Mouse (Mus musculus): ENCODE results near the gene Prss36.
"Not testable (repeated sequence)": the region's sequence is repeated elsewhere in the genome, so short reads cannot be mapped to it uniquely, and the experiment has no call there.

Prss36 gene

DNA sequence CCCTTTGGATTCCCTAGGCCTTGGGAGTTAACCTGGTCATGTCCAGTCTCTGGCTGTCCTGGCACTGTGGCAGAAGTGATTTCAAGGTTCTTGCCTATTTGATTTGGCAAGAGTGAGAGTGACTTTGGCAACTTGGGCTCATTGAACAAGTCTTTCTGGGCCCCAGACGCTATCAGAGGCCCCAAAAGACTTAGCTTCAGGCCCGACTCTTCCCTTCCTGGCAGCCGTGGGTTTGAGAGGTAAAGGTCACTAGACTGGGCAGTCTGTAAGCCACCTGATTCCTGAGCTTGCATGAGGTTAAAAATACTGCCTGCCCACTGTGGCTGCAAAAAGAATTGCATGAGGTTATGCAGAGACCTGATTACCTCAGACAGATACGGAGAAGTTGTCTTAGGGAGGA lies 37.9 kb downstream of the Prss36 start:
- in situ Hi-C loops (cut with MboI; ENCODE audit: unreplicated experiment in 2 of 2), result no loop called here

DNA sequence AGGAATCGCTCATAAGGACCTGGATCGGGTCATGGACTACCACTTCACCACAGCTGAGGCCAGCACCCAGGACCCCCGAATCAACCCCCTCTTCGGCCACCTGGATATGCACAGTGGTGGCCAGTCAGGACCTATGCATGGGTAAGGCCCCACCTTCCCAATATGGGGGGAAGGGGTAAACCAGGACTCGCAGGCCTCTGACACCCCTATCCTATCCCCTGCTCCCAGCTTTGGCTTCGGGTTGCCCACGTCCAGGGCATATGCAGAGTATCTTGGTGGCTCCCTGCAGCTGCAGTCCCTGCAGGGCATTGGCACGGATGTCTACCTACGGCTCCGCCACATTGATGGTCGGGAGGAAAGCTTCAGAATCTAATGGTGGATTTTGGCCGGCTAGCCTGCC lies 38.6 kb downstream of the Prss36 start:
- in situ Hi-C loops (cut with MboI; ENCODE audit: unreplicated experiment in 2 of 2), result no loop called here

DNA sequence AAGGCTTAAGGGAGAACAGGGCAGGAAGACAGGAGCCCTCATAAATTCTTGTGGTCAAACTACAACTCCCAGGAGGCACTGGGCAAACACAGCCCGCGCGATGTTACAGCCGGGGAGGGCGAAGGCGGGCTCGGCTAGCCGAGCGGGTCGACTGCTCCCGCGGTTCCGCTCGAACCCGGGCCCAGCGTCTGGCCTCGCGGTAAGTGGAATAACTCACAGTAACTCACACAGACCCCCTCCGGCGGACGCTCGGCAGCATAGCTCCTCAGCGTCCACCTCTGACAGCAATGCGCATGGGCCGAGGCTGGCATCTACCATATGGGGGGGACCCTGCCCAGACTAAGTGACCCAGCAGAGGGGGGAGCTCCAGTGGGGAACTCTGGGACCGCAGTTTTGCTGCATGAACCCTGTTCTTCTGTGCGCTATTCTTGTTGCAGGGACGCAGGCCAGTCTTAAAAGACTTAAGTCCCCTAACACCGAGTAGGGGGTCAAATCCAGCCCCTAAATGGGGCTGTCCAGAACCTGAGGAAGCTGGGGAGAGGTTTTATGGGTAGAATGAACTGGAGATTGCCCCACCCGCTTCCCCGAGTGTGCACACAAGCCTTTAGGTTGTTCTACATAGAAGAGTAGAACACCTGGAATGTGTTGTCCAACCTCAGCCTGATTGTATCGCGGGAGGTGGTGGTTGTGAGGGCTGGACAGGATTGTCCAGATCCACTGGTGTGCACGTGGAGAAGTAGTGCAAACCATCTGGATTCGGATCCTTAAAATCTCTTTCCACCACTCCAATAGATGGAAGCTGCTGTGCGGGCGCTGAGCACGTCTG lies 42.3 kb downstream of the Prss36 start, which contains the start of gene Bckdk:
Gene Bckdk (plus strand): TSS at position 112 of the 826 bp plus-strand sequence.
- in situ Hi-C loops (cut with MboI; ENCODE audit: unreplicated experiment in 2 of 2), result no loop called here

DNA sequence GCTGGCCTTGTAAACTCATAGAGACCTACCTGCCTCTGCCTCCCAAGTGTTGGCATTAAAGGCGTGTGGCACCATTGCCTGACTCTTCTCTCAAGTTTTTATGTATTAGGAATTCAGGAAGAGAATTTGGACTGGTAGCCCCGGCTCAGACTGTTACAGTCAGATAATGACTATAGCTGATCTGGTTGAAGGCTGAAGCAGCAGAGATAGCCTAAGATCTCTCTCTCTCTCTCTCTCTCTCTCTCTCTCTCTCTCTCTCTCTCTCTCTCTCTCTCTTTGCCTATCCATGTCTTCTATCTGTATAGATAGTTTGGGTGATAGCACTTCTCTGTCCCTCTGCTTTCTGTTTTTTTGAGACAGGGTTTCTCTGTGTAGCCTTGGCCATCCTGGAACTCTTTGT lies 44.8 kb downstream of the Prss36 start:
- in situ Hi-C loops (cut with MboI; ENCODE audit: unreplicated experiment in 2 of 2), result no loop called here

DNA sequence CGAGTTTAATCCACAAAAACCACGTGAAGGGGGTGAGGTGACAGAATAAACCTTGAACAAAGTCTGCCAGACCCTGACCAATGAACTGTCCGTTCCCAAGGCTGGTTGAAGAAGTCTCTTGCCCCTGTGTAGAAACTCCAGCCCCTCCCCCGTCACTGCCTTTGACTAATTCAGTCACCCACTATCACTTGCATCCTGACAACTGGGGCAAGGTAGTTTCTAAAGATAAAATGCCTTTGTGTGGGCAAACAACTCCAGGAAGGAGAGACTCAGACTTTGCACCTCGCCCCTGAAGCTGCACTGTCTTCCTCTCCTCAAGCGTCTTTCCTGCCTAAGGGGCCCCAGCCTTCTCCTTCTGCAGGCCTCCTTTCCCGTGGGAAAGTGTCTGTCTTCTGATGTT lies 46.5 kb downstream of the Prss36 start:
- in situ Hi-C loops (cut with MboI; ENCODE audit: unreplicated experiment in 2 of 2), result no loop called here

DNA sequence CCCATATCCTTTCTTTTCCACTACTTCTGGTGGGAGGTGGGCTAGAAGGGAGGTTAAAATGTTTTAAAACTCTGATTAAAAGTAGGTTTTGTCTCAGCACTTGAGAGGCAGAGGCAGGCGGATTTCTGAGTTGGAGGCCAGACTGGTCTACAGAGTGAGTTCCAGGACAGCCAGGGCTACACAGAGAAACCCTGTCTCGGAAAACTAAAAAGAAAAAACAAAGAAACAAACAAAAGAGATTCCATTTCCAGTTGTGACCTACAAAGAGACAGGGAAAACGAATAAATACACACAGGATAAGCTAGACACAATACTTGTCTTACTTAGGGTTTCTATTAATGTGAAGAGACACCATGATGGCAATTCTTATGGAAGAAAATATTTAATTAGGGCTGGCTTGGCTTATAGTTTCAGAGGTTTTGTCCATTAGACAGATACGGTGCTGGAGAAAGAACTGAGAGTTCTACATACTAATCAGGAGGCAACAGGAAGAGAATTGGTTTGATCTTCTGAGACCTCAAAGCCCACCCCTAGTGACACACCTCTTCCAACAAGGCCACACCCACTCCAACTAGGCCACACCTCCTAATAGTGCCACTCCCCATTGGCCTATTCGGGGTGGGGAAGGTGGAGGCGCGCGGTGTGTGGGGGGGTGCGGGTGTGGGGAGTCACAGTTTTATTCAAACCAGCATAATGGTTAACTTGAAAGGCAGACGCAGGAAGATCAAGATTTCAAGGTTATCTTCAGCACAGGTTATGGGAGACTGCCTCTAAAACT lies 48.2 kb downstream of the Prss36 start:
- in situ Hi-C loops (cut with MboI; ENCODE audit: unreplicated experiment in 2 of 2), result no loop called here

DNA sequence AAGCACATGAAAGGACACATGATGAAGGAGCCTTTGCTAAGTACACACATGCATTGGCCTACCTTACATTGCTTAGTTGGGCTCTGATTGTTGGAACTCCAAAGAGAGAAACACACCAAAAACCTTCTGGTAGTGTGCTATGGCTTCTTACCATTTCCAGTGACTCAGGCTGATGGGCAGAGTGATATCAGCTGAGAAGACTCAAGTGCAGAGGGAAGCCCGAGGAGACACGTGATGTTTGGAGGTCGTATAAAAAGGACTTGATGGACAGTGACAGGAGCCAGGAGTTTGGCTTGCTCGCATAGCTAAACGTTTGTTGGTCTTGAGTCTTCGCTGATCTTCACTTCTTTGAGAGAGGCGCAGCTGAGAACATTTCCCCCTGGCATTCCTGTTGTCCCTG lies 49.0 kb downstream of the Prss36 start:
- in situ Hi-C loops (cut with MboI; ENCODE audit: unreplicated experiment in 2 of 2), result no loop called here

DNA sequence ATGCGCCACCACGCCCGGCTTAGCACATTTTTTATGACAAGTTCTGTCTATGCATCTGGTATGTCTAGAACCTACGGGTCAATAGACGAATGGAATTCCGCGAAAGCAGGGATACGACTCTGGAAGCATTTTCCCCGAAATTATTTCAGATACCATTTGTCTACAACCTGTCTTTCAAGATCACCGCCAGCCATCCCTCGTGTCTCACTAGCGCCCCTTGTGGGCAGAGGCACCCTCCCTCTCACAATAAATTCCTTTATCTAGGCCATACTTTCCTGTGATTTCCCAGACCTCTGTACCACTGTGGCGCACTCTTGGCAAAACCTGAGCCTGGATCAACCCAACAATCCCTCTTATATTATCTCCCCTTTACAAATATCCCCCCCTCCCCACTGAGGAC lies 50.1 kb downstream of the Prss36 start:
- in situ Hi-C loops (cut with MboI; ENCODE audit: unreplicated experiment in 2 of 2), result no loop called here

DNA sequence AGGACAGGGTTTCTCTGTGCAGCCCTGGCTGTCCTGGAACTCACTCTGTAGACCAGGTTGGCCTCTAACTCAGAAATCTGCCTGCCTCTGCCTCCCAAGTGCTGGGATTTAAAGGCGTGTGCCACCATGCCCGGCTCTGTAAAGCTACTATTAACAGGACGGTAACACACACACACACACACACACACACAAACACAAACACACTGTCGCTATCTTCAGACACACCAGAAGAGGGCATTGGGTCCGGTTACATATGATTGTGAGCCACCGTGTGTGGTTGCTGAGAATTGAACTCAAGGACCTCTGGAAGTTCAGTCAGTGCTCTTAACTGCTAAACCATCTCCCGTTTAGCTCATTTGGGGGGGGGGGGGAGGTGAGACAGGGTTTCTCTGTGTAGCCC lies 50.6 kb downstream of the Prss36 start:
- in situ Hi-C loops (cut with MboI; ENCODE audit: unreplicated experiment in 2 of 2), result not testable (repeated sequence)

DNA sequence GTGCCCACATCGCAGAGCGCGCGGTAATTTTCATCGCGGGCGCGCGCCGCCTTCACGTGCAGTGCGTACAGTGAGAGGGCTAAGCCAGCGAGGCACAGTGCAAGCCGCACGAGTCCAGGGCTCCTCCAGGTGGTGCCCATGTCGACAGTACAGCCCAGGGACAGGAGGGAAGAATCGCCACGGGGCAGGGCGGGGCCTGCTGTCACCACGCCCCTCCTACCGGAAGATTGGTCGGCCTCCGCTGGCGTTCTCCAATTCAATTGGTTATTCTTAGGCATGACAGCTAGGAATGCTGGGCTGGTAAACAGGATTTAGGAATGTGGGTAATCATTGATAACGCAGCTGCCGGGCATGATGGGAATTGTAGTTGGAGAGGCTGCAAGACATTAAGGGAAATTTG lies 51.1 kb downstream of the Prss36 start, which contains the start of the genes Gm21974 and Vkorc1:
Gene Gm21974 (minus strand): TSS at position 13 of the 400 bp plus-strand sequence.
Gene Vkorc1 (minus strand): TSS at position 176 of the 400 bp plus-strand sequence.
- in situ Hi-C loops (cut with MboI; ENCODE audit: unreplicated experiment in 2 of 2), result no loop called here

DNA sequence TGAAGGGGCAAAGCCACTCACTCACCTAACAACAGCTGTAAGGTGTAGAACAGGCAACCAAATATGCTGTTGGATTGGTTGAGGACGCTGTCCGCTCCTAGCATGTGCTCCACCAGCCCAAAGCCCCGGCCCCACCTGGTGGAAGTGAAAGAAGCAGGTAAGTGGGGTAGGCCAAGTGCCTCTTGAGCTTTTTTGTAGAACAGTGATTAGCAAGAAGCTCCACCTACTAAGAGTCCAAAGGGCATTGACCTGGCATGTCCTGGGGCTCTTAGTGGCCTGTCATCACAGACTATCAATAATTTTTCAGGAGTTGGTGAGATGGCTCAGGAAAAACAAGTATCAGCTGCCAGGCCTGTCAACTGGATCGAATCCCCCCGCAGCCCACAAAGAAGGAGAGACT lies 52.0 kb downstream of the Prss36 start:
- in situ Hi-C loops (cut with MboI; ENCODE audit: unreplicated experiment in 2 of 2), result no loop called here

DNA sequence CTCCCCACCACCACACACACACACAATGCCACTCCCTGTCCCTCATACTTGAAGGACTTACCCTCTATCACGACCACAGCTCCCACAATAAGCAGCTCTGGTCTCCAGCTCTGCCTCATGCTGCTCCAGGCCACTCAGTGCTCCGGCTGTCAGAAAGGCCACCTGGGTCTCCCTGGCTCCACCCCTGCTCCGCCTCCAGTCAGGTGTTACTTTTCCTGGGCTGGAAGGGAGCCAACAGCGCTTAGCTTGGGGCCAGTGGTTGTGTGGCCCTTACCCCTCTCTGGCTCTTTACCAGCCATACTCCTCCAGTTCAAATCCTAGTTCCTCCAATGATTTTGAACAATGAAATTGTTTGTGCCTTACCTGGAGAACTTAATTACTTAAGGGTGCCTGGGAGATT lies 55.7 kb downstream of the Prss36 start, which contains the start of gene Prss53:
Gene Prss53 (minus strand): TSS at position 173 of the 400 bp plus-strand sequence.
- in situ Hi-C loops (cut with MboI; ENCODE audit: unreplicated experiment in 2 of 2), result no loop called here

DNA sequence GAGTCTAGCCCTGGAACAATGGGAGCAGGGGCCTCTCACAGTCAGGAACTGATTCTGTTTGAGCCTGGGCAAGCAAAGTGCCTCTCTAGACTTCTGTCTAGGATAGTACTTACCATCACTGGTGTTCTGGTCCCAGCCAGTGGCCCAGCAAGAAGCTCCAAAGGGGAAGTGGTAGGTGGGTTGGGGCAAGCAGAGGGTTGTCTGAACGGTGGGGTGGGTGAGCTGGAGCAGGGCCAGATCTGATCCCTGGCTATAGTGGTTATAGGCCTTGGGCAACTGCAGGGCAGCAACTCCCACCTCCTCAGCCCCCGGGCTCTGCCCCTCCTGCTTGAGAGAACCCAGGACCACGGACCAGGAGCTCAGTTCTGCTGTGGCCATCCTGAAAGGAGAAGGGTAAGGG lies 57.7 kb downstream of the Prss36 start:
- in situ Hi-C loops (cut with MboI; ENCODE audit: unreplicated experiment in 2 of 2), result no loop called here

DNA sequence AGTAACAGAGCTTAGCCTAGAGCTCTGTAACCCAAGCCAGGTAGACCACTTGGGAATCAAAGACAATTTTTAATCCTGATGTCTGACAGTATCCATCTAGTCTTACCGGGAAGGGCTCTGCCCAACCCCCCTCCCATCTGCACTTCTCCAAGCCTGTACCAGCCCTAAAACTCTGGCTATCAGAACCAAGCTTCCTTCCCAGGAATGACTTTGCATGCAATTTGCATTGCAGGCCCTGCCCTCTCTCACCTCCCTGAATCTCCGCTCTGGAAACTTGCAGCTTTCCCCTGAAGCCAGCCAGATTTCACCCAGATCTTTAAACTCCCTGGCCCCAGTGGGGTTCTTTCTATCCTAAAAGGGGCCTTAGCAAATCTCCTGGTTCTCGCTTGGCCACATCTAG lies 58.7 kb downstream of the Prss36 start:
- in situ Hi-C loops (cut with MboI; ENCODE audit: unreplicated experiment in 2 of 2), result no loop called here

DNA sequence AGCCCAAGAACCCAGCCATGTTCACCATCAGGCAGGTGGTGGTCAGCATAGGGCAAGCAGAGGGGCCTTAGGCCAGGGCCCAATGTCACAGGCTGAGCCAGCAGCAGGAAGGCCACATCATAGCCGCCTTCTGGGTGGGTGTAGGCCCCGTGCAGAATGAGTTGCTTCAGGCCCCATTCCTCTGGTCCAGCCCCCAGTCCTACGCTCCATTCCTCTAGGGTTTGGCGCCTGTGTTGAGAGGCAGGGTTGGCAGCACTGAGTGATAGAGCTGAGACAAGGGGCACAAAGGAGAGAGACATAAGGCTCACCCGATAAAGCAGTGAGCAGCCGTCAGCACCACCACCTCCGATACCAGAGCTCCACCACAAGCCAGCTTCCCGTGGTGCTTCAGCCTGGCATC lies 59.3 kb downstream of the Prss36 start:
- in situ Hi-C loops (cut with MboI; ENCODE audit: unreplicated experiment in 2 of 2), result no loop called here

DNA sequence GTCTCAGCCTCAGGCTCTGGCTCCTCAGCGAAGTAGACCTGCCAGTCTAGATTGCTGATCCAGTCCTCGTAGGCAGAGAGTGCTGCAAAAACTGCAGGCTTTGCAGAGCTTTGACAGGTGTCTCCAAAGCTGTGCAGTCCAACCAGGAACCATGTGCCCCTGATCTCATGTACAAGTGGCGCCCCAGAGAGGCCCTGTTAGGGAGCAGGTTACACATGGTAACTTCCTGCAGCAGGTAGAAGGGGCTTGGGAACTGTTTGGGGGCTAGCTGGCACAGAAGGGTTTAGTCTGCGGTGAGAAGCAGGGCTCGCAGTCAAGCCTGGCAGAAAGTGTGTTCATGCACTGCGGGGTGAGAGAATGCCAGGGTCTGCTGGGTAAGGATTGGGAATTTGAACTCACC lies 60.0 kb downstream of the Prss36 start:
- in situ Hi-C loops (cut with MboI; ENCODE audit: unreplicated experiment in 2 of 2), result no loop called here

DNA sequence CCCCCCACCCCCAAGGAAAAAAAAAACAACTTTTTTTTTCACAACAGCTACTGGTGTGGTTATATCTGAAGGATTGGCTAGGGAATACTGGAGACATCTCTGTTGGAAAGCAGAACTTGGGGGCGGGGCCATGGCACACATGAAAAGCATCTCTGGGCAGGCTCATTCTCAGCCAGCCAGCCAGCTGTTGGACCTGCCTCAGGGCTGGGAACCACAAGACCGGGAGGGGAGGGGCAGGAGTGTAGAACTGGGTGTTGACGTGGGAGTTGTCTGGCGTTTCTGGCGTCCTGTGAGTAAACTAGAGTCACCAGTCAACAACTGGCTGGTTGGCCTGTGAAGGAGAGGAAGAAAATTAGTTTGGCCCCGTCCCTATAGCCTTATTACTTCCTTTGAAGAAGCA lies 60.6 kb downstream of the Prss36 start:
- in situ Hi-C loops (cut with MboI; ENCODE audit: unreplicated experiment in 2 of 2), result no loop called here
